Mouse (Mus musculus) kidney, postnatal 14 days (tissue): Measurements from ENCODE around the gene Birc5.
A peak's percentile ranks its signal among the peaks of the same experiment; 100 is the strongest.

Experiments used
- DNase-seq: peaks from one replicate; pipeline ENCODE4 v3.0.0; 2022; ENCODE audit warnings: mixed read lengths

Birc5 gene

DNA sequence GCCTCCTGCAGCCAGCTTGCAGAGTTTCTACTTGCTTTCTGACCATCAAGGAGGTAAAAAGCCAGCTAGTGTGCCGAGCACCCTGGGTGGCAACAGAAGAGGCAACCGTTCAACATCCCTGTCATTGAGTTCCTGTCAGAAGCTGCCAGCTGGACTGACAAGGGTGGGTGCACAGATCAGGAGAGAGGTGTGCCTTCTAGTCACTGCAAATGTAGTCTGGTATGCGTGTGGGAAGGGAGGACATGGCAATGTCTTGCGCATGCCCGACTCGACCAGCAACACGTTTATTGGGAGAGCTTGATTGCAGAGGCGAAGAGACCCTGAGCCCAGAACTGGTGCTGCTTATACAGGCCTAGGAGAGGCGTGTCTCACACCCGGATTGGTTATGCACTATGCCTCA is 8.4 kb downstream of the Birc5 start:
- no peak for DNase-seq

DNA sequence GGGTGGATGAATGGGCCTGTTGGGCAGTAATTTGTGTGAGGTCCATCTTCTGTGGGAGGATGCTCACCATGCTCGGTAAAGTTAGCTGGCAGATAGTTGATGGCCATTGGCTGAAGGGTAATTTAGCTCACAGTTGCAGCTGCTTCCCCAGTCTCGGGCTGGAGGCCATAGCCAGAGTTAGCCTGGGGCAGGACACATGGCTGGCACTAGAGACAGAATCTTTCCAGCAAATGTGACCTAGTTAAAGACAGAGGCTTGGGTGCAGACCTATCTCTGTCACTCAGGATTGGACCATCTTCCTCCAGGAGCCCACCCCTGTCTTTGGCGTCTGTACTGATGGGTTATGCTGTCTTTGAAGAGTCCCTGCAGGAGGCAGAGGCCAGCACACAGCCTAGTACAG is 9.3 kb downstream of the Birc5 start:
- DNase-seq: no peak

DNA sequence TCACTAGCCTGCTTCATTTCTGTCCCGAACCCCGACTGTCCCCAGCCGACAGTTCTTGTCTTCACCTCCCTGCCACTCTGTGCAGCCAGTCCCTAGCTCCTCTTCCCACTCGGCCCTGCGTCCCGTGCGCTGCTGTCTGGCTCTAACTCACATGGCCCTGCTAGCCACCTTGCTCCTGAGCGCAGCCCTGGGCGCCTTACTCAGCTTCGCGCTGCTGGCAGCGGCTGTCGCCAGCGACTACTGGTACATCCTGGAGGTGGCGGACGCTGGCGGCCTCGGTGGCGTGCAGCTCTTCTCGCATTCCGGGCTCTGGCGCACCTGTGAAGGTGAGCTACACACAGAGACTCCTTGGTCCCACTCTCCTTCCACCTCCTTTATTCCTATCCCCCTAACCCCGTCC is 11.6 kb downstream of the Birc5 start, which contains the start of gene Tmem235:
Gene Tmem235, plus strand, starts transcription at position 152 of the 400 bp plus-strand sequence.
- no peak for DNase-seq

DNA sequence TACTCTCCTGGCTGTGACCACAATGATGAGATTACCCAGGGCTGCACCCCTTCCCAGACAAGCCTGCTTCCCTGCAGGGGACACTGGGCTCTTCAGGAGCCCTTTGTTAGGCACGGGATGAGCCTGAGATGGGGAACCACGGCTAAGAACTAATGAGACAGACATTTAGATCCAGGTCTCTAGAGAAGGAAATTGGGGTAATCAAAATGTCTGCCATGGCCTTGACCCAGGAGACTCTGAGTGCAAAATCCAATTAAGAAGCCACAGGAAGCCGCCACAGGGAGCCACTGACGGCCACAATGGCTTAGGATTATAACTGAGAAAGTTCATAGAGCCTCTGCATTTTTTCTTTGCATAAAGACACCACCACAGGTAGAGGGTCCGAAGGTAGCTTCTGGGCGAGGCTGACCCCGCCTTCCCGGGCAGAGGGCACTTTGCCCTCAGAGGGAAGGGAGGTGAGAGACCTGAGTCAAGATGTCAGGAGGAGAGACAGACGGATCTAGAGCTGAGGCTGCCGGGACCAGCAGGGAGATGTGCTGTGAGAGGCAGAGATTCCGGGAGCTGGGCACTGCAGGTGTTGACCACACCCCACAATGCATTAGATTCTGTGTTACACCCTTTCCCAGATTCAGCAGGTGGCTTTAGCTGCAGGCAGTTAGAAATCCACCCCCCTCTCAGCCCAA is 14.3 kb downstream of the Birc5 start:
- peak; percentile 71 for DNase-seq

DNA sequence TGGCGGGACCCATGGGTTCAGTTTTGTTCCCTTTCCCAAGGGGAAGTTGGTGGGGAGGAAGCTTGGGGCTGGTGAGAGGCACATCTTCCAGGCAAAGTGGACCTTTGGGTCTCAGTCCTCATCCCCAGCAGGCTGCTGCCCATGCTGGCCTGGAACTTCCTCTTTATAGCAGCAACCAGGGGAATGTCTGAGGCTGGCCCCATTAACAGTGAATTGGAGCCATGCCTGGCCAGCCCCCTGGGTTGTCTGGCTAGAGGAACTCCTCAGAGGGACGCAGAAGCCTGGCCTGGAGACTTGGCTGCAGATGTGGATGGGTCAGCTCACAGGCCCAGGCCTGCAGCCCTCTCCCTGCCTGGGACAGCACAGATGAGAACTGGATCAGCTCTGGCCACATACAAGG is 15.8 kb downstream of the Birc5 start:
- no peak for DNase-seq

DNA sequence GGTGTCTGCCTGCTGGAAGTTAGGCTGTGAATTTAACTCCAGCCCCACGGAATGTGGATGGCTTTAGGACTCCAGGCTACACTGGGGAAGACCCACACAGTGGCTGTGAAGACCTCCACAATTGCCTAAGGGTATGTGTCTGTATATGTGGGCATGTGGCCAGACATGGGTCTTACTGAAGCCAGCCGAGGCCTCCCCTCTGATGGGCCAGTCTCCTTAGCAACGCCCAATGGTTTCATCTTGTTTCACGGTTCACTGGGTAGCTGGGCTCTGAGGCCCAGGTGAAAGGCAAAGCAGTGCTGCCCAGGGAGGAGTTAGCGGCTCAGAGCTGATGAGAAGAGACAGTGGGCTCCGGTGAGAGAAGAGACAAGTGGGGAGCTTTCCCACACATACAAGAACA is 16.9 kb downstream of the Birc5 start:
- peak; percentile 66 for DNase-seq

DNA sequence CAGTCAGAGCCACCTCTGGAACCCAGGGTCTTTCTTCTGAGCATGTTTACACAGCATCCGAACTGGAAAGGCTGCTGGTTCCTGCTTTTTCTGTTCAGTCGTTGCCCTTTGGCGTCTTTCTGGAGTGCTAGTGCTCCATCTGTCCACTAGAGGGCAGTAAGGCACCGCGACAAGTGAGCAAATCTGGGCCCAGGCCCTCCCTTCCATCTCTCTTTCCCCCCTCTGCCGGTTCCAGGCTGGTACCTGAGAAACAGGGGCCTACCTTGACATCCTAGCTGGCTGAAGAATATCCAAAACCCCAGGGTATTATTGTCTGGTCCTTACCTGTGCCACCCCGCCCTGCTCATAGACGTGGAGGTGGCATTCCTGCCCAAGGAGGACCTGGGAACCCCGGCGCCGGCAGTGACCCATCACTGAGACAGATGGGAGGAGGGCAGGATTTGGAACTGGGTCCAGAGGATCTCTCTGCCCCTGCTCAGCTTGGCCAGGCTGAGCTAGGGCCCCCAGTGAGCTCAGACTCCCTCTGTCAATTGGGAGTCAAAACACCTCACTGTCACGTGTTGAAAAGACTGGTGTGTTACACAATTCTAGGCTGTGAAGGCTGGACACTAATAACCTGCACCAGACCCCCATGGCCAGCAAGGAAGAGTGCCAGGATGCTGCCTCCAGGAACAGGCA is 21.8 kb downstream of the Birc5 start:
- peak; percentile 81 for DNase-seq

DNA sequence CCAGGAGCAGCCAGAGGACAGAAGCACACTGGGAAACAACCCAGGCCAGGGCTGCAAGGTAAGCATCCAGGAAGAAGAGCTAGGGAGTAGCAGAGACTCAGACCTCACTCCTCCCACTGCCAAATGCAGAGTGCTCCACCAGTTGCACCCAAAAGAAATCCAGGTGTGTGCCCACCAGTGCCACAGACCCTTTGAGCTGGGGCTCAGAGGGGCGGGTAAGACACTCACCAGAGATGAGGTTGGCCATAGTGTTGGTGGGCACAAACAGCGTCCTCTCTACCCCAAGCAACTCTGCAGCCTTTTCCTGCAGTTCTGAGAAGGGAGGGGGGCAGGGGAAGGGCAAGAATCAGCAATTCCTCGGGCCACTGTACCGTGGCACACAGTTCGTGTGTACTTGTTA is 22.3 kb downstream of the Birc5 start:
- DNase-seq: no peak

DNA sequence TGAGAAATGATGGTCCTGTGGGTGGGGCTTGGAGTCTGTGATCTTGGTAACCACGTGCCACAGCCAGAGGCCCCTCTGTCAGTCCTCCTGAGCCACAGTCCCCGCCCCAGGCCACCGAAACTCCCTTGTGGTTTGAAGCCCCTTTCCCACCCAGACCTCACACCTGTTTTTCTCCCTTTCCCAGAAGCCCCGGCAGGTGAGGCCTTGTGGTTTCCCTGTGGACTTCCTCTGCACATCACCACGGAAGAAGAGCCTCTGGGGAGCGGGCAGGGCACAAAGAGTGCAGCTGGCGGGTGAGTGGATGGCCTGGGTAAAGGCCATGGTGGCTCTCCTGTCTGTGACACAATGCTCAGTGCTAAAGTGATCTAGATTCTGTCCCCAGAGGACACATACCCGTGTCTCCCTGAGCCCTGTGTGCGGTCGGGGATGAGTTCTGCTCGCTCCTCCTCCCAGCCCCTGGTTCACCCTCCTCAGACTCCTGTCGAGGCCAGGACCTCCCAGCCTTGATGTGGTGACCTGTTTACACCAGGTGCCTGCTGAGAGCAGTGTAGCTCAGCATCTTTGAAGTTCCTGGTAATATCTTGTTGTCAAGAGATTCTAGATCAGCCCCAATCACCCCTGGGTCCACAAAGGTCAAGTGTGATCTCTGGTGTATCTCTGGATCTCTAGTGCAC is 23.0 kb downstream of the Birc5 start:
- no peak for DNase-seq

DNA sequence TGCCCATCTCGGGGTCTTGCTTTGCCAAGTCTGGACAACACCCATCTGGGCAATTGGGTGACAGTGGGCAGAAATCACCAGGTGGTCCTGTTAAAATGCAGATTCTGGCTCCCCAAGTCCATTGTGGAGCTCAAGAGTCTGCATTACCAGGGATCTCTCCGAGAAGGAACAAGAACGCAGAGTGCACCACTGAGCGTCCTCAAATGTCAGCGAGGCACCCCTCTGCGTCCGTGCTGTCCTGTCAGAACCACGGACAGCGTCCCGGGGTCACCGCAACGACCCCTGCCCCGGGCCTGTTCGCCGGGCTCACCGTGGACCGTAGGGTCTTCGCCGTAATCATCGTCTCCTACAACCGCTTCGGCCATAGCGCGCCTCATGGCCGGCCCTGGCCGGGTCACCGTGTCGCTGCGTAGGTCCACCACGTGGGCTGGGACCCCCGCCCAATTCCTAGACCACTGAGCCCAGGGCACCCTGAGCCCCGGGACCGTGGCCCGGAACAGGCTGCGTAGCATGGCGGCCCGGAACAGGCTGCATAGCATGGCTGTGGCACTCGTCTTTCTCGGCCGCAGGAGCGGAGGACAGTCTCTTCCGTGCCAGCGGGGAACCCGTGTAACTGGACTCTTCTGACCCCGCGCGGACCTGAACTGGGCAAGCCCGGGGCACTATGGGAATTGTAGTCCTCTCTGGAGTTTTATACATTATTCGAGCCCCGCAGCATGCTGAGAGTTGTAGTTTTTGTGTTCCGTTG is 24.0 kb downstream of the Birc5 start, which contains the start of gene Tha1:
Gene Tha1, minus strand, starts transcription at position 621 of the 748 bp plus-strand sequence.
- DNase-seq: peak; percentile 90

DNA sequence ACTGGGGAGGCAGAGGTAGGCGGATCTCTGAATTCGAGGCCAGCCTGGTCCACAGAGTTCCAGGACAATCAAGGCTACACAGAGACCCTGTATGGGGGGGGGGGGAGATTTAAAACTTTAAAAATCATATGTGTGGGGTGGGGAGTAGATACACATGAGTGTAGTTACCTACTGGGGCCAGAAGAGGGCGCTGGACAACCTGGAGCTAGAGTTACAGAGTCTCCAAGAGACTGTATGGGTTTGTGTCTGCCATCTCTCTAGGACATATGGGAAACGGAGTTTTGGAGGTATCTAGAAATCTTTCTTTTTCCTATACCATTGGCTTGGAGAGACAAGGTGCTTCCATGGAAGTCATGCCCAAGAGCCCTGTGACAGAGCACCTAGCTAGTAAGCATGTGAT is 25.4 kb downstream of the Birc5 start:
- no peak for DNase-seq

DNA sequence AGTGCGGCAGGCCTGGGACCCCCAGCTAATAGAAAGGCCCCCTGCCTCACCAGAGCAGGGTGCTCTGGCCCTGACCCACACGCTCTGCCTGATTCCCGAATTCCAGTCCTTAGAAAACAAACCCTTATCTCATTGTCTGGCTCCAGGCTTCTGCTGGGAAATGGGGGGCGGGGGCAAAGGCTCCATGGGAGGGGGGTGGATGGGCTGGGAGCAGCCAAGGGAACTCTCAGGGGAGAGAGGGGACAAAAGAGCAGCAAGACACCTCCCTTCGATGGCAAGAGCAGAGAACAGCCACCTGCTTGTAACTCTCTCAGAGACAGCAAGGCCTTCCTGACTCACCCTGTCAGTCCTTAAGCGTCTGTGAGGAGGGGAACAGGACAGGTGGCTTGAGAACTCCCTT is 26.6 kb downstream of the Birc5 start:
- no peak for DNase-seq

DNA sequence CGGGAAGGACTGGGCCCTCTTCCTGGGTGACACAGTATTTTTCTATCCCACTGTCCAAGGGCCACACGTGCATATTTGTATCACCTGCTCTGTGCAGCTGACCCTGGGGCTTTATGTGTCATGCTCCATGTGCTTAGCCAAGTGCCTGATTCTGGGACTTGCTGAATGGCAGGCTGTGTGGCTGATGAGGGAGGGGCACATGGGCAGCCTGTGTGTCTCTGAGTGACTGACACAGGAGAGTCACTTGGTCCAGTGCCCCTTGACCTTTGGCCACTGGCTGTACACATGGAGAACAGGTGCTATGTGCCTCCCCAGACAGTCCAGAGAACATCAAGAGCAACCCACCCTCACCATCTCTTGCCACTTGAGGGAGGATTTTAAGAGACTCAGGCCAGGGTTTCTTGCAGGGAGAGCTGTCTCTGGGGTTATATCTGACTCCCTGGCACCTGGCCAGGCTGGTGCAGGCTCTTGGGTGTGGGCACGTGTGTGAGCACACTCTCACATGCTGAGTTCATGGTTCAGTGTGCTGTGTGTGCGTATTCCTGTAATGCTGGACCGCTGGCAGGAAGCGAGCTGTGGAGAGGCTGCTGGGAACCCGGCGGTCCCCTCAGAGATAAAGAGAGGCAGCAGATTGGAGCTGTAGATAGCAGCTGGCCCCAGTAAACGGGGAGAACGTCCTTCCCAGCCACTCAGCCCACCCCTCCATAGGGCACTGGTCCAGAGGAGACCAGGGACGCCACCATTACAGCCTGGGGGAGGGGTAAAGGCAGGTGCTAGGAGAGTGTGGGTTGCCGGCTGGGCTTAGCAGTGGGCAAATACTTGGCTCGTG is 29.1 kb downstream of the Birc5 start:
- DNase-seq: peak; percentile 67

DNA sequence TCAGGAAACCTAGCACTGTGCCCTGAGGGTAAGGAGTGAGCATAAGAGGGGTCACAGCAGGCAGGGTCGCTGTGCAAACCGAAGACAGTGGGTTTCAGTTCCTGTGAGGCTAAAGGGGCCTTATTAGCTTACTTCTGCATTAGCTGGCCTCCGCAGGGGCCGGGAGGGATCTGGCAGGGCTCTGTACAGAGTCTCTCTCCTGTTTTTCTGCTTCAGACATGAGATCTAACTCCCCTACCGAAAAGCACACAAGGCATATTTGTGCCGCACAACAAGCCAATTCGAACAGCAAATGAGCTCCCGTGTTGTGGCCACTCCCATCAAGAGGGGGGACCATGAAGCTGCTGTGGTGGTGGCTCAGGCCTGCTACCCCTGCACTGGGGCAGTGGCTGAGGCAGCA is 29.8 kb downstream of the Birc5 start:
- DNase-seq: no peak

DNA sequence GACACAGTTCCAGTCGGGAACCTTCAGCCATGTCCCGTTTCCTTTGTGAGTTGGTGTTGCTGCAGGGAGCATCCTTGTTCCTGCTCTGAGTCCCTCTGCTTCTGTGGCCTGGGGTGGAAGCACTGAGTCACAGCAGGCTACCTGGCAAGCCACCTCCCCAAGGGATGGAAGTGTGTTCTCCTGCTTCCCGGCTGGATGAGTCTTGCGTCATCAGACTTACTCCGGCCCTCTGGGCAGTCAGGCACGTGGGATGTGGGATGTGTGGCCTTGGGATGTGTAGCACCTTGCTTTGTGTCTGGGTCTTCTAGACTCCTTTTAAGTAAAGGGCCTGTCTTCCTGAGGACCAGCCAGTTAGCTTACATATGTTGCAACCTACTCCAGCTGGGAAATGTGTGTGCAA is 30.6 kb downstream of the Birc5 start:
- DNase-seq: no peak

DNA sequence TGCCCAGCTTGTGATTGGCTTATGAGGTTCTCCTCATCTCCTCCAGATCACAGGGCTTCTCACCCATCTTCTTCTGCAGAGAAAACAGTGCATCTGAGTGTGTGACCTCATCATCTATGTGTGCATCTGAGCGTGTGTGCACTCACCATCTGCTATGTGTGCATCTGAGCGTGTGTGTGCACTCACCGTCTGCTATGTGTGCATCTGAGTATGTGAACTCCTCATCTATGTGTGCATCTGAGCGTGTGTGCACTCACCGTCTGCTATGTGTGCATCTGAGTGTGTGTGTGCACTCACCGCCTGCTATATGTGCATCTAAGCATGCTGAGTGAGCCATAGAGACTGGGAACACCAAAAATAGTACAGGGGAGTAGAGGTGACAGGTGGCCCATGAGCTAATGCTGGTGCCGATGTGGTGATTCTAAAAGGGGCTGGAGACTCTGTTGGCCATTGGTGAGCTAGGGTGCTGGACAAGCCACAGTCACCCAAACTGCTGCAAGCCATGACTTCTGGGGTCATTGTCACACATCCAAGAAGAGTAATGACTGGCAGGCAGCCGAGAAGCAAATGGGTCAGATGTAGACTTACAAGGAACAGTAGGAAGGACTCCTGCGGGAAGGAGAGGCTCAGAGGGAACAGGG is 31.4 kb downstream of the Birc5 start:
- DNase-seq: no peak

DNA sequence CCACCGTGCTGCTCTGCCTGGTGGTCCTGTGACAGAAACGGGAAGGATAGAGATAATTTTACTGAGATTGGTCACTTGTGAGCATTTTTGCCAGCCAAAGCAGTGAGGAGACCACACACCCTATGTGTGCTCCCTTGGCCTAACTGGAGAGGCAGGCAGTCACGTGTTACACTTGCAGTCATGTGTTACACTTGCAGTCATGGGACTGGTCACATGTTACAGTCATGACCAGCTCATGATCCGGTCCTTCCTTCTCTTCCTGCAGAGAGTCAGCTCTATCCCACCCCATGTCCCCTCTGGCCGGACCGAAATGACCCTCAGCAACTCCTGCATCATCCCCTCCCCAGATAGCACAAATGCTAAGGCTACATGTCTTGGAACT is 31.9 kb downstream of the Birc5 start:
- DNase-seq: no peak

DNA sequence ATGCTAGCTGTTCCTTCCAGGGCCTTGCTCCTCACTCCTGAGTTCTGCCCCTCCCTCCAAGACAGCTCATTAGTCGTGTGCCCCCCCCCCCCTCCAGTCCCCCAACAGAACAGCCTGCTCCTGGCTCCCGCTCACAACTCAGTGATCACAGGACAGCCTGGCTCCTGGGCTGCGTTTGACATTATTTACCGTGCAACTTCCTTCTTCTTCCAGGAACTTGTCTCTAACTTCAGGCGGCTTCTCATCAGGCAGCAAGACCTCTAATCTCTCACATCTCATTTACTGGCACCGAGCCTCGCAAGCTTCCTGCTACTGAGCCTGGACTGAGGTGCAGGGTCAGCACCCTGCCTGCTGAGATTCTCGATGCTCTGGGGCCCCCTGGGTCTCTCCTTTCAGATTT is 32.7 kb downstream of the Birc5 start:
- DNase-seq: peak; percentile 76

DNA sequence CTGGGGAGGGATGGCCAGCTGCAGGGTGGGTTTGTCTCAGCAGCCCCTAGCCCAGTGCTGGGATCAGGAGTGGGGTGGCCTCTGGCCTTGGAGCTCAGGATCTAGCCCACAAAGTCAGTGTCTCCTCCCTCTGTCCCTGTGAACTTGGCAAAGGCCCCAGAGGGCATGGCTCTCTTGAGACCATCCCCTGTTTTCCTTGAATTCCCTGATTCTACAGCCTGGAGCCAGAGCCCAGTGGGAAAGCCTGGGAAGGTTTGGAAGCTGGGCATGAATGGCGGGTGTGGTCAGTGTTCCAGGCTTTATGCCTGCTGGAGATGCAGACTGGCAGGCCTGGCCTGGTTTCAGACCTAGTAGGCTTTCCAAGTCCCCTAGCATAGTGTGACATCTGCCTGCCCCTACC is 33.2 kb downstream of the Birc5 start:
- peak; percentile 42 for DNase-seq

DNA sequence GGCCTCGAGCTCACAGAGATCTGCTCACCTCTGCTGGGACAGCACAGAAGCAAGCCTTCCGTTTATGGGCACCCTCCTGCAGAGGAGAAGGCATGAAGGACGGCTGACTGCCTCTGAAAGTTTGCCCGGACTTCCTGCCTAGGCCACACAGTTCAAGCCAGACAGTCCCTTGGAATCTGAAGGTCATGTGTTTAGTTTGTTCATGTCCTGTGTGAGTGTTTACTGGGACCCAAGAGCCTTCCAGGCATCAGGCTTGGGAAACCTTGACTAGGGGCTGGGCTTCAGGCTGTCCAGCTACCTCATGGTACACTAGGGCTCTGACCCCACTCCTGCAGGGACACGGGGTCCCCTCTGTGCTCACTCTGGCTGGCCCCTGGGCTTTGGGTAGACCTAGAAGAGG is 36.9 kb downstream of the Birc5 start:
- no peak for DNase-seq

DNA sequence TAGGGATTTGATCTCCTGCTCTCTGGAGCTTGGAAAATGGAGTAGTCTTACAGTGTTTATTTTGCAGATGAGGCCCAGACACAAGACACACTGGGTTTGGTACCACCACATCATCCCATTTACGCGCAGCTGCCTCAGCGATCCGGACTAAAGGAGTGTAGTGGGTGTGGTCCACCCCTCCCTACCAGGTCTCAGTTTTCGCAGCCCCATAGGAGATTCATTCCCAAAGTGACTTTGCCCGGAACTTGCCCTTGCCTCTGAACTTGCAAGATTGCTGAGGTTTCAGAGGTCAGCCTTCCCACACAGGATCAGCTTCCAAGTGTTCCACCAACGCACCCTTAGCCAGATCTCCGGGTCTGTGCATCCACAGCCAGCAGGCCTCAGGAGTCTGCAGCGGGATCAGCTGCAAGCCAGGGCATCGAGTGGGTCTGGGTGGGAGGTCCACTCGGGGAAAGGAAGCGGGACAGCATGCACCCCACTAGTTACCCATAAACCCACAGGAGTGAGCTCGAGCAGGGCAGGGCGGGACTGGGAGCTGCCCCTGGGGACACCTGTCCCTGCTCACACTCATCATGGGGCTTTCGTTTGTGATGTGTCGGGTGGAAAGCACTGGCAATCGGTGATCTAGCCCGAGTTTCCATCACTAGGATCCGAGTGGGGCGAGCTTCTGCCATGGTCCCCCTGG is 39.3 kb downstream of the Birc5 start:
- no peak for DNase-seq
